Mouse (Mus musculus) T-helper 17 cell (primary cell): ENCODE data around the gene Gfra1.

Experiments
- in situ Hi-C, 2 experiments: fragments of 300-600 bp; cut with MboI, MseI; formaldehyde crosslinking; loops; 1 replicate in 1 of 2; 2 replicates in 1 of 2; pipeline ENCODE4 v1.15.1; 2025; ENCODE audit warnings: high pct_unique_total_duplicates in 2 of 2

The Gfra1 gene

DNA sequence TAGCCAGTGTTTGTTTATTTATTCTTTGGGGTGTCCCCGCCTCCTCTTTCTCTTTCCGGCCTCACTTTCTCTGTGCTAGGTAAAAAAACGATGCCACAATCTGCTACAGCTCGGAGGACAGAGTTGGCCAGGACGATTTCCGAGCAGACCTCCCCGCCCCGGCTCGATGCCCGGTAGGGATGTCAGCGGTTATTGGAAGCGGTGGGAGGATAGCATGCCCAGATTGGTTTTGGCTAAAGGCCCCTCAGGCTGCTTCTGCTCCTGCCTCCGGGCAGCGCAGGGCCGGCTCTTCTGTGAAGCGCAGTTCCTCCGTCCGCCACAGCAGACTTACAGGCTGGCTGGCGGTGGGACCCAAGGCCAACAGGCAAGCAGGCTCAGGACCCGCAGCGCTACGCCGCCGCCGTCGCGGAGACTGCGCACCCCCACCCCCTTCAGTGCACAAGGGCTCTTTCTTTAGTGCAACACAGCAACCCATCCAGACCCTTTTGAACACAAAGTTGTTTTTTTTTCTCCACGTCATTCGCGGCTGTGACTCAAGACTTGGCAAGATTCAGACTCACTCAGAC lies at the start of gene Gfra1:
Gene Gfra1, minus strand, starts transcription at position 414 of the 566 bp plus-strand sequence.
- in situ Hi-C loops, result loop anchor here (5.0 to 25.0 kb wide), 4 partner anchors 351 to 841 kb away; partner anchors contain the start of gene Atrnl1 (in 1 of the 2)

DNA sequence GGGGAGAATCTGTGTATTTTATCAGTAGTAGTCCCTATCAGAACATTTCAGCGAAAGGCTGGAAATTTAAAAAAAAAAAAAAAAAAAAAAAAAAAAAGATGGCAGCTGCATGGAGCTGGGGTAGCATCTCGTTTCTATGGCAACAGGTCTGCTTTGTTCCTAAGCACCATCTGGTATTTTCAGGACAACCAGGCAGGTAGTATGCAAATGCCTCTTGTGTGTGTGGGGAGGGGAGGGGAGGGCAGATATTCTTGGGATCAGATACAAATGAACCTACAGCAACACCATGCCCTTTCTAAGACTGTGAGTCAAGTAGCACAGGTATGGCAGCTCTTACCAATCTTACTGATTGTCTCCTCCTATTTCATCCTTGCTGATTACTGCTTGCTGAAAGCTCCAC lies 44.3 kb upstream of the Gfra1 start:
- in situ Hi-C loops, result no loop called here

DNA sequence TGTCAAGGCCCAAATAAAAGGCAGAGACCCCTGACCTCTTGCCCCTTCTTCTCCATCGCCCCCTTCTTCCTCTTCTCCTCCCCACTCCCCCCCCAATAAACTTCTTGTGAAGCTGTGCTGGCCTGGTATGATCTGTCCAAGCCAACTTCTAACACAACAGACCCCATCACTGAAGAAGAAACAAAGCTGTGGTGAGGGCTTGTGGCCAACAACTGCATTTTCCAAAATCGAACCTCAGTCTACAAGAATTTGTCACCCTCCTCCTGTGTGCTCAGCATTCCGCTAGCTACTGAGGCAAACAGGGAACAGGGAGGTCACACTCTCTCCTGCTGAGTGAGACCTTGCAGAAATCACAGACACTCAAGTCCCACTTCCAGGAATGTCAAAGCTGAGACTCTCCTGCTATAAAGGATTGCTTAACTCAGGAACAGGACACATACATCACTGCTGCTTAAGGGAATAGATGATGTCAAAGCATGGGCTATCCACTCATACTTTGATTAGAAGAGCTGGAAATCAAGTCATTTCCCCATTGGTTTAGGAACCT lies 43.8 kb upstream of the Gfra1 start:
- in situ Hi-C loops, result loop anchor here in 1 of 2 experiments (5.0 to 25.0 kb wide), 2 partner anchors 68 to 762 kb away; no protein-coding TSS in a partner anchor

DNA sequence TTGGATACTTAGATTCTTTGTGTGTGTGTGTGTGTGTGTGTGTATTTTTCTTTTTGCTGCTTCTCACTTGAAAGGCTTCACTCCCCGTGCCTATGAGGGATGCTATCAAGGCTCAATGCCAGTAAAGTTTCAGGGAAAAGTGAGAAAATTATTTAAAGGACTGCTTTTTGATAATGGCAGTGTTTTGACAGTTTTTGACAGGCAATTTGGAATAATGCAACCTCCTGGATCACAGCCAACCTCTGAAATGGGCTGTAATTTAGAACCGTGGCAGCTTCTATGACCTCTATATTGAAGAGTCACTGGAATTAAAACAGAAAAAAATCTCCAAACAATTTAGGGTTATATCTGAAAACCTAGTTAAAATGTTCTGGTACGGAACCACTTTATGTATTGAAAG lies 41.4 kb upstream of the Gfra1 start:
- in situ Hi-C loops, result loop anchor here in 1 of 2 experiments (5.0 to 25.0 kb wide), 2 partner anchors 70 to 760 kb away; no protein-coding TSS in a partner anchor

DNA sequence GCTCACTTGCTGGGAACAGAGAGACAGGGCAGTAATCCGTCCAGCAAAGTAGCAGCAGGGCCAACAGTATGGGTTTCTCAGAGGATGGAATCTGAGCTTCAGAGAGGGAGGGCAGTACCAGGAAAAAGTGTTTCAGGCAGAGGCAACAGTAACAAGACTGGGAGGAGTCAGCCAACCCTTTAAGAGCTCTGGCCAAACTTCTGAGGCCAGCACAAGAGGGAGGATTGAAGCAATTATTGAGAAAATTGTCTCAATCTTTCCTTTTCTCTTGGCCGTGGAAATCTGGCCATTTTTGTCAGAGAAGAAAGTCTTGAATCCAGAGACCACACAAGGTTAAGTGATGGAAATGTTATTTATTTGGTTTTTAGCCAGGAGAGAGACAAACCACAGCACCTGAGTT lies 31.0 kb upstream of the Gfra1 start:
- in situ Hi-C loops, result loop anchor here (10.0 to 25.0 kb wide), 2 partner anchors 749 to 762 kb away; no protein-coding TSS in a partner anchor

DNA sequence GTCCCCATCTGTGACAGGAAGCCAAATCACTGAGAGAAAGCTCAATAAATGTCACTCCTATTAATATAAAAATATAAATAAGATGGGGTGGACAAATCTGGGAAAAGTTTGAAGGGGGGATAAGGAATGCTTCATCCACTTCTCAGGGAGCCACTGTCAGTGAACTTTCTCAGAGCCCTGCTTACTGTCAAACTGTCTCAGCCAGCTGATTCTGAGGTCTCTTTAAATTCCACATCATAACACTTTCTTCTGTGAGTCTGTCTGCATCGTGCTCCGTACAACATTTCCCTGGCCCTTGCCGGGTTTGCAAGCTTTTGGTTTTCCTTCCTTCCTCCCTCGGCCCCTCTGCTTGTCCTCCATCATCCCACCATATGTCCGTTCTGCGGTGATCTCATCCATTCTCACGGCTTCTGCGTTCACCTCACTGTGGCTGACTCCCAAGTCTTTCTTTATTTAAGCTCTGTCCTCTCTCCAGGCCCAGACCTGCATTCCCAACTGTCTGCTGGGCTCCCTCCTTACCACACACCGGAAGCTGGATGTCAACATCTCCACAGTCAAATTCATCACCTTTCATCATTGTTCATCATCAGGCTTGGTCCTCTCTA lies 26.8 kb upstream of the Gfra1 start:
- in situ Hi-C loops, result loop anchor here (10.0 to 25.0 kb wide), 2 partner anchors 745 to 758 kb away; no protein-coding TSS in a partner anchor

DNA sequence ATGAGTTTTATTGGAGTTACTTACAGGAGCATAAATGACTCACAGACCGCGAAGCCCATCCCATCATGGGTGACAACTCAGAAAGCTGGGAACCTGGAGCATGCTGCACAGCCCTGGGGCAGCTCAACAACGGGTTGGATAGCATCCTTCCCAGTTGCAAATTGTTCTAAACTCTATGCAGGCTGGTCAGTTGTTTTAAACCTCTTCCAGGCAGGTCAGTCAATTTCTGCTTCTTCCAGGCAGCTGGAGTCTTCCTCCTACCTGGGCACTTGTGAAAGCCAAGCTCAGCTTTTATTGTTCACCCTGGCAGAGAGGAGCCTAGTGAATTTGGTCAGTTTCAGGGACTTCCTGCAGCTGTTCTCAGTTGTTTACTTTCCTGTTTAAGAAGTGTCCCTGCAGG lies 18.5 kb upstream of the Gfra1 start:
- in situ Hi-C loops, result loop anchor here (10.0 to 25.0 kb wide), 2 partner anchors 59 to 387 kb away; no protein-coding TSS in a partner anchor

DNA sequence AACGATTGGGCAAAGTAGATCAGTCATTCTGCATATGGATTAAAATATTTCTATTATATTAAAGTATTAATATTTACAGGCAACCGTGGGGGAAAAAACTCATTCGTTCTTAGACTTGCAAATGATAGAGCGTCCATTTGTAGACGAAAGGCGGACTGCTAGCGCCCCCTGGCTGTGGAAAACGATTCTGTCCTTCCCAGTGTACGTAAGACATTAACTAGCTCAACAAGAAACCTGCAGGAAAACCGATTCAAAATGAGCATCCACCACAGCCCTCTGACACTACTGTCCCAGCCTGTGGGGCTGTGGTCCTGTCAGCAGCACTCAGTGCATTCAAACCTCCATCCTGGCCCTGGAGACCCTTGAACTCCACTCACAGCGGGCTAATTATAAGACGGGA lies 13.7 kb upstream of the Gfra1 start:
- in situ Hi-C loops, result loop anchor here (5.0 to 25.0 kb wide), 2 partner anchors 167 to 382 kb away; no protein-coding TSS in a partner anchor

DNA sequence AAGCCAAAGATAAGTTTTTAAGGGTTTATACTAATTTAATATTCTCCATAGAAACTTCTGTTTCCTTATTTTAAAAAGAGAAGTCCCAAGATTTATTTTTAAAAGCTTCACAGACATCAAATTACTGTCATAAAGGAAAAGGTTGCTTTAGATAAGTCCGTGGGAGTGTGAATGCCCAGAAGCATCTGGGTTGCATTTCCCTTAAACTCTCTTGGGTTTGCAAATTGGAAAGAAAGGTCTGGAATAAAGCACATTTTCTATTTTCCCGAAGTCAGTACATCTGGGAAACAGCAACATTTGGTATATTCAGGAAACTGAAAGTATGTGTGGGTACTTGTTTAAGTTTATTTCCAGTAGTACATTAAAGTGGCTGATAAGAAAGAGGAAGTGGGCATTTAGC lies 12.6 kb upstream of the Gfra1 start:
- in situ Hi-C loops, result loop anchor here (5.0 to 25.0 kb wide), 2 partner anchors 166 to 381 kb away; no protein-coding TSS in a partner anchor

DNA sequence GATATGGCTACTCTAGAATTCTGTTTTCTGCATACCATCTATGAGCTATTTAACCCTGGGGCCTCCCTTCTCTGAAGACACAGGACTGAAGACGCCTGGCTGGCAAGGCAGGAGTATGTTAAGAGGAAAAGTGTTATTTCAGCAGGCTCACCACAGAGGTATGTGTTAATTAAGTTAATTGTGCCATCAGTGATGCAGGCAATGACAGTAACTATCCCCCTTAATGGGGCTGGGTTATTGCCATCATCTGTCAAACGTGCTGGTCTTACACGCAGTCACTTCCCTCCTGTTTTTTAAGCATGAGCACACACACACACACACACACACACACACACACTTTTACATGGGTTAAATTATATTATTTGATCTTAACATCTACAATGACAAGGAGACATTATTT lies 8.0 kb upstream of the Gfra1 start:
- in situ Hi-C loops, result loop anchor here in 1 of 2 experiments (25.0 kb wide), 1 partner anchor 376 kb away; no protein-coding TSS in a partner anchor

DNA sequence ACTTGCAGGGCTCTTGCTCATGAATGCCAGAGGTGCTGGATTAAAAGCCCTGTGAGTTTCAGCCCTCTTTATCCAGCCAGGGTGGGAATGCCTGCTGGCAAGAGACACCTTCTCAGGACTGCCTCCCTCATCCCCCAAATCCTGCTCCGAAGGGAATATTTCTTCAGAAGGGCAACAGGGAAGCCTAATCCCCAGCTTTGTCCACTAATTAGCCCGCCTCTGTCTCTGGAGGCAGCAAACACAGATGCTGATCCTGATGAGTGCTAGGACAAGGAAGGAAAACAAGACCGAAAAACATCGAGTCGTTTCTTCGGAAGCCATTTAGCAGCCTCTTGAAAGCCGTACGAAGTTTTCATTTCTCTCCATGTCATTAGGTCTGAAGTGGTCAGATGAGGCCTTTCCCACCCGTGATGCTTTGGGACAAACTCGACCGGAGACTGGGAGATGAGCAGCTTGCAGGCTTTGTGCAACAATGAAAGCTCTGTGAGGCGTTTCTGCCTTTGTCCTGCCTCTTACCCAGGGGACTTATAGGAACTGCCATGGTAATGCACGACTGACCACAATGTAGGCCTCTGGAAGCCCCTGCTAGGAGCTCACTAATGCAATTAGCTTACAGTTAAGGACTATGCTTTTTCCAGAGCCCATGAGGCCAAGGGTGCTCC lies 4.8 kb upstream of the Gfra1 start:
- in situ Hi-C loops, result loop anchor here in 1 of 2 experiments (25.0 kb wide), 1 partner anchor 373 kb away; no protein-coding TSS in a partner anchor

DNA sequence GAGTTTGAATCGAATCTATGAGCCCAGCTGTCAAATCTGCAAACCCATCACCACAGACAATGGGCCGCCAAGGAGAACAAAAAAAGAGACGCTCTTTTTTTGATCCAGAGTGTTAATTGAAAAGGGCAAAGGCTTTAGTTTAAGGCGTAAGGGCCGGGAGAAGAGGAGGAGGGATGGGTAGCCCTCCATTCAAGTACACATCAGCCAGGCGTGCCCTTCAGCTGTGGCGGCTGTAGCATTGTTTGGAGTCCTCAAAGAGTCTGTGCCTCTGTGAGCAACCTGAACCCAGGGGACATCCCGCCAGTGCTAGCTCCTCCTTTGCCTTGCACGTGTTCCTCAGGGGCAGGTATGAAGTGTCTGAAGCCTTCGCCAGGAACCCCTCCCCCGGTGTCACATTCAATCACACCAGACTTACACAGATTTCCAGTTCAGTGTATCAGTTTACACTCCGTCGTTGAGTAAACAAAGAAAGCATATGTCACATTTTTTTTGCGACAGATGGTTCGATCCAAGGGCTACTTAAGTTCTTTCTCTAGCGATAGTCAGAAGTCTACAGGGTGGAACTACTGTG lies 867 bp upstream of the Gfra1 start:
- in situ Hi-C loops, result loop anchor here (5.0 to 25.0 kb wide), 4 partner anchors 352 to 842 kb away; partner anchors contain the start of gene Atrnl1 (in 1 of the 2)

DNA sequence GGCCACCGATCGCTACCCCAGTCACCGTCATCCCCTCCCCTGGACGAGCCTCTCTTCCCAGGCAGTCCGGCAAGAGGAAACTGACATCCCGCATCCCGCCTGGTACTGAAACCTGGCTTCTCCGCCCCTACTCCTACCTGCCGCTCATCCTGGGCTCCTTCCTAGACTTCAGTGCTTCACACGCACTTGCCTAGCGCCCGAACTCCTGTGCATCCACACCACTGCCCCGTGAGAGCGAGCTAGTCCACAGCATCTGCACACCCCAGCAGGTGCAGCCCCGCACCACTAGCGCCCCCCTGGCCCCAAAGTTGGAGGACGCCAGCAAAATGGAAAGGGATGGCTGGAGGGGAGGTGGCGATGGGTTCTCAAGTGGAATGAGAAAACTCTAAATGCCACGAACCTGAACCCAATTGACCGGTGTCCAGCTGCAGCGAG lies 631 bp downstream of the Gfra1 start:
- in situ Hi-C loops, result loop anchor here (5.0 to 25.0 kb wide), 4 partner anchors 350 to 840 kb away; partner anchors contain the start of gene Atrnl1 (in 1 of the 2)

DNA sequence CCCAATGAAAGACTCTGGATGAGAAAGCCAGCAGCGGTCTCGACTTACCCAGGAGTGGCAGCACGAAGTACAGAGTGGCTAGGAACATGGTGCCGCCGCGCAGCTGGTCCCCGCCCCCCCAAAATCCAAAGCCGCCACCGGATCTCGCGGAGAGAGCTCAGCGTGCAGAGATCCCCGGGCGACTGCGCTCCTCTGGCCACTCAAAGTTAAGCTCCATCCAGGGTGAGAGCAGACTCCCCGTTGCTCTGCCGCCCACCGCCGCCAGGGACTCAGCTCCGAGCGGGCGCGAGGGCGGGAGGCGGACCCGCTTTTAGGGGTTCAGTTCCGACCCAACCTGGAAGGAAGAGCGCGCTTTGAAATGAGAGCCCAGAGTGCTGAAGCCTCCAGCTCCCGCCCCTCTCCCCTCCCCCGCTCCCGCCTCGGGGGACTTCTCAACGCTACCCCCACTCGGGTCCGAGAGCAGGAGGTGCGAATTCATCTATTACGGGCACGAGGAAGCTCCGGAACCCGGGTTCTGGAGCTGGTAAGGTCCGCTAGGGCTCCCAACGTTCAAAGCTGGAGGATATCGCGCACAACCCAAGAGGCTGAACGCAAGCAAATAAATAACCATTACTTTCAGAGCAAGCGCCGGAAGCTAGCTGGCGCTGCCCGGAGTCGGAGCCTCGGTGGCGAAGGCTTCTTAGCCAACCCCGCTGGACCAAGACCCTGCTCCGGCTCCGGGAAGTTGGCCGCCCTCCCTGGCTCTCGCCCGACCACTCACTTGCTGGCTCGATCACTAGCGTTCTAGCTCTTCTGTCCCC lies 1.2 kb downstream of the Gfra1 start:
- in situ Hi-C loops, result loop anchor here (5.0 to 25.0 kb wide), 5 partner anchors 97 to 840 kb away; partner anchors contain the start of gene Atrnl1 (in 1 of the 2)

DNA sequence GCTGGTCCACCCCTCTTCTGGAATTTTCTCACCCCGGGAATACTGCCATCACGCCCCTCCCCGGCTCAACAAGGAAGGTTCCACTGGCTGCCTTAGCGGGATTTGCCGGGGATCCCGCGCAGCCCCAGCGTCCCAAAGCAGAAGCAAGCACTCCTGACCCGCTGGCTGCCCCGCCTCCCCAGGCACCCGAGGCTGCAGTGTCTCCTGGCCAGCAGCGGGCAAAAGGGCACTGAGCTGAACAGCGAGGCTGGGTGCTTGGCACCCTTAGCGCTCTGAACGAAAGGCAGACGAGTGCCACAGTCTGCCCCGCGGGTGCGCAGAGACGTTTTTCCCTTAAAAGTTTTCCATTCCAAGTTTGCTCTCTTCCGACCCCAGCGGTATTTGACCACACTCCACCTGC lies 2.1 kb downstream of the Gfra1 start:
- in situ Hi-C loops, result loop anchor here (5.0 to 25.0 kb wide), 4 partner anchors 96 to 839 kb away; partner anchors contain the start of gene Atrnl1 (in 1 of the 2)

DNA sequence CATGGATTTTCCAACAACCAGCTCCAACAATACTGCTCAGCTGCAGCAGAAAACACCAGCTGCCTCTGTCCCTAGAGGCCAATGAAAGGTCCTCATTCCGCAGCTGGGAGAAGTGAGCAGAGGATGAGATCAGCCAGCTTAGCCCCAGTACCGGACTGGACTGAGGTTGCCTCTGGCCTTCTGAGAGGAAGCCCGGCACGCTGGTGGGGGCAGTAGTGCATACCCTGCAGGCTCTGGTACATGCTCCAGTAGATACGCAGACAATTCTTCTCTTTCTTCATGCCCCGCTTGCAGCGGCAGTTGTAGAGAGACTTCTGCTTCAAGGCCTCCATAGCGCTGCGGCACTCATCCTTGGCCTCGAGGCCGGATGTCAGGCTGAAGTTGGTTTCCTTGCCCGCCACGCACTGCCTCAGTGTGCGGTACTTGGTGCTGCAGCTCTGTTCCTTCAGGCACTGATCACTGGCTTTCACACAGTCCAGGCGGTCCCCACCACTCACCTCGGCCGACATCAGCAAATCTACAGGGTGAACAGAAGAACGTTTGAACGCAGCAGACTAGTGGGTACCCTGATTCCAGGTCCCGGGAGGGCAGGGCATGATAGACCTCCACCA lies 2.7 kb downstream of the Gfra1 start:
- in situ Hi-C loops, result loop anchor here (5.0 to 25.0 kb wide), 4 partner anchors 96 to 838 kb away; partner anchors contain the start of gene Atrnl1 (in 1 of the 2)

DNA sequence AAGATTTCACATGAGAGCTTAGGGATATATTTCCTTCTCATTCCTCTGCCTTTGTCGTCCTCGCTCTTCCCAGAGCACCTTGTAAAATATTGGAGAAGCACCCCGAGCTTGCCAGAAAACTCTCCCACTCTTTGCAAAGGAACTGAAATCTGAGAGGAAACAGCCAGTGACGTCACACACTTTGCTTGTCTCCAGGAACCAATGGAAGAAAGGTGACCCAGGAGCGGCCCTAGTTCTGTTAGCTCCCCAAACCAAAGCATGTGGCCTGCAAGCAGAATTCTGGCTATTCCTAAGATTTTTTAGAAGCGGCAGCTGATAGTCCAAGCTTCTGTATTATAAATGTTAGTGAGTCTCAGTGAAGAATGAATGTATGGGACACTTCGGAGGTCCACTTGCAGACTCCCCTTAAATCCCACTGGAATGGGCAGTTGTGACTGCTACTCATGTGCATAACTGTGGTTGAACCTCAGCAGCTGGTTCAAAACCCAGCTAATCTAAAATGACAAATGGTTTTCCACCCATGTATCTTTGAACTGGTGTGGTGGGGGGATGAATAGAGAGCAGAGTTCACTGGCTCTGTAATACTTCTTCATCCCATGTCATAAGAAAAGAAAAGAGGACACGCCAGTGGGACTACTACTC lies 3.4 kb downstream of the Gfra1 start:
- in situ Hi-C loops, result loop anchor here (5.0 to 25.0 kb wide), 4 partner anchors 95 to 837 kb away; partner anchors contain the start of gene Atrnl1 (in 1 of the 2)

DNA sequence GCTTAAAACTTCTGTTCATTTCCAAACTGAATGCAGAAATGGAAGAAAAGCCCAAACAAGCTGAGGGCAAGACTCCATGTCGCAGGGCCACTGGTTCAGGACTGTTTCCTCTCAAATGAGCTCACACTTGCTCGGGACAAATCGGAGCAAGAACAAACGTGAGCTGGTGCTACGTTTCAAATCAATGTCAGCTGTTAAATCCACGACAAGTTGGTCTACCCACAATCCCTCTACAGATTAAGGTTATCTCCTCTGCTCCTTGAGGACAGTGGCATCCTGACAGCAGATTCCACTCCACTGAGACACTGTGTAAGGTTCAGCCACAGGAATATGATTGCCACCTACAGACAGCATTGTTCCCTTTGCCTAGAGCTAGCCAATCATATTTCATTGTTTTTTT lies 4.4 kb downstream of the Gfra1 start:
- in situ Hi-C loops, result loop anchor here (5.0 to 25.0 kb wide), 4 partner anchors 94 to 837 kb away; partner anchors contain the start of gene Atrnl1 (in 1 of the 2)

DNA sequence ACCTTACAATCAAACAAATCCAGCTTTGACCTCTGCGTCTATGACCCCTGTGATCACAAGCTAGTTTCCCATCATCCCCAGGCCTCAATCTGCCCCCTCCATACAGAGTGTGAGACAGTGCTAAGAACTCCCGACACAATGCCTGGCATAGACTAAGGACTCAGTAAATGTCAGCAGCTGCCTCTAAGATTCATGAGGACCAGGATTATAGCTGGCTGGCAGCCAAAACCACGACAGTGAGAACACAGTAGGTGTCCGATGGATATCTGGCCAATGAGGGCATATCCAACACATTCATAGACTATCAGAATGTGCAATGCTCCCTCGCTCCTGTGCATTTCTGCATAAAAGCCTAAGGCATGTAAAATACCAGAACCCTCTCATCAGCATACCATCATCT lies 5.0 kb downstream of the Gfra1 start:
- in situ Hi-C loops, result loop anchor here (5.0 to 25.0 kb wide), 4 partner anchors 93 to 836 kb away; partner anchors contain the start of gene Atrnl1 (in 1 of the 2)
